Mouse (Mus musculus) midbrain, embryonic 11.5 days (tissue): ENCODE data around the gene Slamf8. TPM values are rescaled to one million over a fixed set of nuclear protein-coding genes. Genes with fewer than 3 reads are reported as not detected.
A peak's percentile ranks its signal among the peaks of the same experiment; 100 is the strongest.

Experiments
- ATAC-seq: fragments of 200-750 bp; cut with Nextera tagmentation; 2 replicates; pipeline ENCODE4 v1.8.0; 2017; ENCODE audit warnings: moderate TSS enrichment, moderate library complexity; ENCODE audit not compliant: low FRiP score
- DNase-seq: peaks from one replicate; pipeline ENCODE4 v3.0.0; 2015; ENCODE audit warnings: low spot score; ENCODE audit errors: missing footprints
- H3K27ac ChIP-seq: fragments of 300-500 bp; sonication (generic); 2 replicates; pipeline ENCODE4 v1.5.1; 2014; ENCODE audit warnings: low read depth, low read length
- H3K27me3 ChIP-seq: fragments of 300-500 bp; sonication (generic); 2 replicates; pipeline ENCODE4 v1.6.1; 2014; ENCODE audit warnings: mild to moderate bottlenecking, low read length, moderate library complexity, mixed read lengths; ENCODE audit not compliant: control insufficient read depth, insufficient read depth
- H3K36me3 ChIP-seq: fragments of 300-500 bp; sonication (generic); 2 replicates; pipeline ENCODE4 v1.6.1; 2014; ENCODE audit warnings: mild to moderate bottlenecking, low read length, moderate library complexity, mixed read lengths; ENCODE audit not compliant: control insufficient read depth, insufficient read depth
- H3K4me1 ChIP-seq: fragments of 300-500 bp; sonication (generic); 2 replicates; pipeline ENCODE4 v1.6.1; 2014; ENCODE audit warnings: low read length; ENCODE audit not compliant: control insufficient read depth, insufficient read depth
- H3K4me2 ChIP-seq: fragments of 300-500 bp; sonication (generic); 2 replicates; pipeline ENCODE4 v1.6.1; 2014; ENCODE audit warnings: mild to moderate bottlenecking, moderate library complexity
- H3K4me3 ChIP-seq: fragments of 300-500 bp; sonication (generic); 2 replicates; pipeline ENCODE4 v1.5.1; 2014; ENCODE audit warnings: low read depth, low read length
- H3K9ac ChIP-seq: fragments of 300-500 bp; sonication (generic); 2 replicates; pipeline ENCODE4 v1.6.1; 2014; ENCODE audit warnings: low read length
- H3K9me3 ChIP-seq: fragments of 300-500 bp; sonication (generic); 2 replicates; pipeline ENCODE4 v1.6.1; 2016; ENCODE audit warnings: low read length; ENCODE audit not compliant: control insufficient read depth
- WGBS: fragments of 180-500 bp; shearing (Covaris S2); extraction: QIAGEN DNeasy Blood & Tissue Kit; methylation state at CpG from one replicate; pipeline ENCODE4 v1.1.7; 2014; 5-methylcytosine and 5-hydroxymethylcytosine counted together
- polyA plus RNA-seq: library from polyadenylated mRNA; unstranded; fragments of >200 nt; fragmentation: Nextera tagmentation; extraction: Ambion mirVana; gene quantifications from 2 replicates; pipeline ENCODE4 v1.2.1, GENCODE M21; 2014

The Slamf8 gene
- polyA plus RNA-seq, 1 experiment from 2014 or later, result not detected

- Histone ChIP-seq H3K36me3 (no peaks in the 10 kb centered on the region), H3K9me3 (no peaks in the 10 kb centered on the region), H3K4me3 (no peak overlapping the region), H3K4me1 (peaks cover 3% of the 10 kb centered on the region; the same call in 1 of the 2 replicates), H3K27me3 (no peaks in the 10 kb centered on the region; the same call in 1 of the 2 replicates), H3K4me2 (no peak overlapping the region), H3K9ac (no peak overlapping the region), H3K27ac (no peak overlapping the region)
- 85% methylated on average over 8 of the region's 8 CpGs for WGBS
- ATAC-seq (no peak), DNase-seq (no peak)
Observed at GRCm38 (mm10) chr1:172582436-172582835, 7.9 kb downstream of the Slamf8 start.

- Histone ChIP-seq H3K9me3 (no peaks in the 10 kb centered on the region), H3K4me3 (no peak overlapping the region), H3K27me3 (no peaks in the 10 kb centered on the region; the same call in 1 of the 2 replicates), H3K4me2 (no peak overlapping the region), H3K4me1 (no peaks in the 10 kb centered on the region), H3K27ac (no peak overlapping the region), H3K9ac (no peak overlapping the region), H3K36me3 (no peaks in the 10 kb centered on the region)
- DNase-seq (no peak), ATAC-seq (no peak)
- 81% methylated on average over 6 of the region's 6 CpGs for WGBS
Observed at GRCm38 (mm10) chr1:172580116-172580515, 10.3 kb downstream of the Slamf8 start.

DNA sequence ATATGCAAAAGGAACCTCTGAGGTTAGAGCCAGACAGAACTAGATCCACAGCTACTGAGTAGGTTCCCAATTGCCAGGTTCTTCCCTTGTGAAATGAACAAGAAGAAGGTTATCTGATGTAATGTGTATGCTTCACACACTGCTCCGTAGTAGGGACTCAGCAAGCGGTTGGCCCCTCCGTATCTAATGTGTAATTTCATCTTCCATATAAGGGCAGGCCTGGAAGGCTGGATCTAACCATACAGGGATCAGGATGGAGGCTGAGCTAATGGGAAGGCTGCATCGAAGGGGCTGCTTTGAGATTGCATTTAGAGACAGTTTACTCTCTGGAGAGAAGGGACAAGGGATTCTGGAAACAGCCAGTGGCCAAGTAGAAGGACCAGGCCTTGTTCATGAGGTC lies 22.6 kb downstream of the Slamf8 start:
- ATAC-seq (no peak), DNase-seq (no peak)
- H3K4me1 ChIP-seq, result no peaks in the 10 kb centered on the region; the same call in 1 of the 2 replicates
- H3K4me3 ChIP-seq, result no peak overlapping the region
- H3K9me3 ChIP-seq, result no peaks in the 10 kb centered on the region
- no peak overlapping the region for H3K9ac ChIP-seq
- no peak overlapping the region for H3K4me2 ChIP-seq
- H3K27ac ChIP-seq, result no peak overlapping the region
- 79% methylated on average over 4 of the region's 4 CpGs for WGBS
- H3K36me3 ChIP-seq, result no peaks in the 10 kb centered on the region
- no peaks in the 10 kb centered on the region for H3K27me3 ChIP-seq

GRCm38 (mm10) chr1:172566131-172566530 lies 24.2 kb downstream of the Slamf8 start:
- H3K4me1 ChIP-seq, result peaks cover 2% of the 10 kb centered on the region; the same call in 1 of the 2 replicates
- 75% methylated on average over 3 of the region's 3 CpGs for WGBS
- DNase-seq (no peak), ATAC-seq (no peak)
- no peak overlapping the region for H3K27ac ChIP-seq
- H3K4me3 ChIP-seq, result no peak overlapping the region
- H3K9ac ChIP-seq, result no peak overlapping the region
- H3K36me3 ChIP-seq, result no peaks in the 10 kb centered on the region
- H3K4me2 ChIP-seq, result no peak overlapping the region
- no peaks in the 10 kb centered on the region for H3K9me3 ChIP-seq
- H3K27me3 ChIP-seq, result peaks cover 14% of the 10 kb centered on the region

GRCm38 (mm10) chr1:172563465-172563828 lies 26.9 kb downstream of the Slamf8 start:
- H3K27ac ChIP-seq, result no peak overlapping the region
- H3K4me2 ChIP-seq, result peak overlapping the region; percentile 91
- no peaks in the 10 kb centered on the region for H3K36me3 ChIP-seq
- H3K4me3 ChIP-seq, result peak overlapping the region; percentile 54
- no peaks in the 10 kb centered on the region for H3K9me3 ChIP-seq
- 0 out of 2 replicates have a peak overlapping the region, but pooled peaks have one; percentile 6 for H3K9ac ChIP-seq
- ATAC-seq (no peak), DNase-seq (no peak)
- peaks cover 2% of the 10 kb centered on the region; the same call in 1 of the 2 replicates for H3K4me1 ChIP-seq
- peaks cover 24% of the 10 kb centered on the region for H3K27me3 ChIP-seq
- 1% methylated on average over 10 of the region's 10 CpGs for WGBS

DNA sequence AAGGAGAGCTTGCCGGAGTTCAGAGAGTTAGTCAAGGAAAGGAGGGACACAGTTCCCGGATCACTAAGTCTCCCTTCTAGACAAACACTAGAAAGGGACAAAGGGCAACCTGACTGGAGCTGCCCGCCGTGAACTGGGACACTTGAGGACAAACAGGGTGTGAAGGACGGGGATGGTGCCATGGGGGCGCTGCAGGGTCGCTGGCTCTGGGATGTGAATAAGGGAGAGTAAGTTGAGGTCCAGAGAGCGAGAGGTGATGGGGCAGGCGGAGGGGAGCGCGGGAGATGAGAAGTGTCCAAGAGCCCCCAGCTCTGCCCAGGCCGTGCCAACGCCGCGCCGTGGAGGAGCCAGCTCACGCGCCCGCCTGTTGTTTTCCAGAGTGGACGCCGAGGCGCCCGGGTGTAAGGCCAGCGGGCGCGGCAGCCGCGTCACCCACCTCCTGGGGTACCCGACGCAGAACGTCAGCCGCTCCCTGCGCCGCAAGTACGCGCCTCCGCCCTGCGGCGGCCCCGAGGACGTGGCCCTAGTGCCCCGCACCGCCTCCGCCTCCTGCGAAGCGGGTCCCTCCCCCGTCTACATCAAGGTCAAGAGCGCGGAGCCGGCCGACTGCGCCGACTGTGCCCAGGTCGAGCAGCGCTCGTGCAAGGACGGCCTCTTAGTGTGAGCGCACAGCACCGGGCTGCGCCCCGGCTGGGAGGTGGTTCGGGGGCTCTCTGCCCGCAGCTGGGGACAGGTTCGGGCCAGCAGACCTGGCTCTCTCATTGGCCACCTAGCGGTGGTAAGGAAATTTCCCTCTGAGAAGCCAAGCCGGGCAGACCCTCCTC lies 27.5 kb downstream of the Slamf8 start:
- Histone ChIP-seq H3K36me3 (no peaks in the 10 kb centered on the region), H3K4me3 (peak overlapping the region; percentile 54), H3K4me2 (peak overlapping the region; percentile 91), H3K9me3 (no peaks in the 10 kb centered on the region), H3K4me1 (peaks cover 2% of the 10 kb centered on the region; the same call in 1 of the 2 replicates), H3K27ac (no peak overlapping the region), H3K27me3 (peaks cover 24% of the 10 kb centered on the region), H3K9ac (peak overlapping the region; percentile 64)
- ATAC-seq, result peak; percentile 90
- under 1% methylated on average over 59 of the region's 66 CpGs for WGBS
- peak; percentile 98 for DNase-seq

GRCm38 (mm10) chr1:172555638-172556037 lies 34.7 kb downstream of the Slamf8 start, which contains the start of gene Vsig8:
Vsig8 (plus strand) TSS chr1:172555938.
- DNase-seq (no peak), ATAC-seq (no peak)
- H3K9ac ChIP-seq, result no peak within 1 kb of the TSS
- peaks cover 5% of the 10 kb centered on the region for H3K4me1 ChIP-seq
- H3K4me3 ChIP-seq, result no peak within 1 kb of the TSS
- H3K4me2 ChIP-seq, result no peak within 1 kb of the TSS
- H3K9me3 ChIP-seq, result no peaks in the 10 kb centered on the region
- no peak within 1 kb of the TSS for H3K27ac ChIP-seq
- H3K36me3 ChIP-seq, result no peaks in the 10 kb centered on the region
- H3K27me3 ChIP-seq, result peaks cover 5% of the 10 kb centered on the region
- 79% methylated on average over 11 of the region's 11 CpGs for WGBS

DNA sequence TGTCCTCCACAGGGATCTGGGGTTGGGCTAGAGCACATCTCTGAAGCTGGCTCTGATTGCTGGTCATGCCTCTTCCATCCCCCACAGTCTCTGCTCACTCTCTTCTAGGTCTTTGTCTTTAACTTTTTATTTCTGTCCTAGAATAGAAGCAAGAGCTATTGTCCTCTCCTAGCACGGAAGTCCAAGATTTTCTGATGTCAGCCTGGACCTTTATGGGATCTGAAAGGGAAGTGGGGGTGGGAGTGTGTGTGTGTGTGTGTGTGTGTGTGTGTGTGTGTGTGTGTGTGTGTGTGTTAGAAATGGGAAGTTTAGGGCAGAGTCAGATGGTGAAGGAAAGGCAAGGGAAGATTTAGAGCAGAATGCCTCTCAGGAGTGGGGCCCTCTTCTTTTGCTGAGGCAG lies 37.7 kb downstream of the Slamf8 start:
- Histone ChIP-seq H3K27me3 (peaks cover 3% of the 10 kb centered on the region; the same call in 1 of the 2 replicates), H3K9ac (no peak overlapping the region), H3K4me2 (no peak overlapping the region), H3K36me3 (no peaks in the 10 kb centered on the region), H3K9me3 (no peaks in the 10 kb centered on the region), H3K4me1 (peaks cover 19% of the 10 kb centered on the region), H3K27ac (no peak overlapping the region), H3K4me3 (no peak overlapping the region)
- no peak for ATAC-seq
- 67% methylated on average over 1 of the region's 1 CpGs for WGBS
- peak; percentile 82 for DNase-seq

- Histone ChIP-seq H3K4me1 (peaks cover 19% of the 10 kb centered on the region), H3K27ac (no peak overlapping the region), H3K9me3 (no peaks in the 10 kb centered on the region), H3K4me2 (peak overlapping the region; percentile 69; the same call in 1 of the 2 replicates), H3K9ac (peak overlapping the region; percentile 64; the same call in 1 of the 2 replicates), H3K36me3 (no peaks in the 10 kb centered on the region), H3K27me3 (peaks cover 3% of the 10 kb centered on the region; the same call in 1 of the 2 replicates), H3K4me3 (no peak overlapping the region)
- peak; percentile 81 for DNase-seq
- ATAC-seq, result 0 out of 2 replicates have a peak, but pooled peaks have one; percentile 13
- WGBS, result 51% methylated on average over 7 of the region's 7 CpGs
Observed at GRCm38 (mm10) chr1:172551009-172551408, 39.4 kb downstream of the Slamf8 start.
